In genomic region chr17:25893975-25894617, GRCm38 (mm10) we compare ENCODE assay signal across 9 mouse cellular contexts. TPM values are rescaled to one million over a fixed set of nuclear protein-coding genes. Genes with fewer than 3 reads are reported as not detected.
DNase-seq lines count a peak whose midpoint lies in the region; ATAC-seq and TF ChIP-seq lines count a peak whose summit lies in the region.
"Had no signal": no experiment of that assay in that cellular context is flagged by ENCODE, and none has a peak within 500 bp of the region (broad histone marks: within the 10 kb centered on the region; RNA-seq: fewer than 3 reads in every experiment).

No protein-coding gene starts in this region.

- peak; percentile 99 for TF ChIP-seq CTCF in bone marrow, adult 2 months (IDR thresholded peaks at IDR 0.05; ENCODE audit: control insufficient read depth, insufficient read depth, low read length)

- TF ChIP-seq POLR2A in bone marrow, adult 2 months (IDR thresholded peaks at IDR 0.05; ENCODE audit: borderline replicate concordance, control insufficient read depth, low read depth, low read length): no peak

- peaks cover 16% of the 10 kb centered on the region for H3K36me3 ChIP-seq in embryonic facial prominence, embryonic 15.5 days
- peaks cover 20% of the 10 kb centered on the region for H3K36me3 ChIP-seq in hindbrain, embryonic 10.5 days

- no peak overlapping the region for H3K27ac ChIP-seq in bone marrow, adult 2 months (ENCODE audit: control insufficient read depth, insufficient read depth, low read depth, low read length, poor library complexity)
- no peak overlapping the region for H3K27ac ChIP-seq in embryonic facial prominence, embryonic 15.5 days (replicated peaks)
- peak overlapping the region; percentile 77 for H3K27ac ChIP-seq in hindbrain, embryonic 10.5 days
- H3K27ac ChIP-seq: macrophage had no signal

- peak; percentile 76 for ATAC-seq in embryonic facial prominence, embryonic 15.5 days (ENCODE audit: insufficient number of reproducible peaks, low FRiP score, low TSS enrichment, low read depth)

- no peaks in the 10 kb centered on the region for H3K4me1 ChIP-seq in bone marrow, adult 2 months (ENCODE audit: control insufficient read depth, insufficient read depth, low read length)
- 0 out of 2 replicates have a peak, but pooled peaks cover 12% of the 10 kb centered on the region for H3K4me1 ChIP-seq in embryonic facial prominence, embryonic 15.5 days
- H3K4me1 ChIP-seq in hindbrain, embryonic 10.5 days (replicated peaks): peaks cover 25% of the 10 kb centered on the region

- 33% methylated on average over 2 of the region's 2 CpGs for WGBS in bone marrow, adult 2 months
- WGBS in embryonic facial prominence, embryonic 15.5 days: 26% methylated on average over 2 of the region's 2 CpGs
- 24% methylated on average over 2 of the region's 2 CpGs for WGBS in hindbrain, embryonic 10.5 days

- H3K4me2 ChIP-seq in embryonic facial prominence, embryonic 15.5 days (replicated peaks): no peak overlapping the region

- no peaks in the 10 kb centered on the region for H3K27me3 ChIP-seq in embryonic facial prominence, embryonic 15.5 days
- no peaks in the 10 kb centered on the region for H3K27me3 ChIP-seq in hindbrain, embryonic 10.5 days (ENCODE audit: insufficient read depth, poor library complexity, severe bottlenecking)

- H3K4me3 ChIP-seq in bone marrow, adult 2 months (replicated peaks; ENCODE audit: control insufficient read depth, low read depth, low read length): no peak overlapping the region
- H3K4me3 ChIP-seq in embryonic facial prominence, embryonic 15.5 days (replicated peaks): no peak overlapping the region
- no peak overlapping the region for H3K4me3 ChIP-seq in hindbrain, embryonic 10.5 days

- H3K9ac ChIP-seq in embryonic facial prominence, embryonic 15.5 days: no peak overlapping the region

- peak; percentile 71 for DNase-seq in heart, adult 18-20 months
- no peak for DNase-seq in heart, postnatal 25 days (ENCODE audit: low spot score)
- peak; percentile 71 for DNase-seq in hindbrain, embryonic 10.5 days (ENCODE audit: low spot score)
- peak; percentile 56 to 71 for DNase-seq in left cerebral cortex, postnatal 10 days (ENCODE audit: extremely low spot score in 1 of 2, low spot score in 2 of 2)
- DNase-seq in mesoderm, embryonic 11.5 days (ENCODE audit: low read depth, low spot score): peak; percentile 79
- peak; percentile 49 for DNase-seq in skeletal muscle tissue, adult 2 months (ENCODE audit: low read depth, low spot score)

- H3K9me3 ChIP-seq in embryonic facial prominence, embryonic 15.5 days (replicated peaks): no peaks in the 10 kb centered on the region
- no peaks in the 10 kb centered on the region for H3K9me3 ChIP-seq in hindbrain, embryonic 10.5 days

- intact Hi-C loops in heart, postnatal 25 days (cut with DNase I): loop anchor here (1.0 to 10.0 kb wide), 5 partner anchors 19 to 198 kb away; partner anchors contain the start of genes Decr2, Nhlrc4 and Pigq
- intact Hi-C loops in left cerebral cortex, postnatal 10 days (cut with DNase I): loop anchor here (5.0 kb wide), 1 partner anchor 93 kb away; the partner anchor contains the start of gene Capn15

RNA-seq across cellular contexts. Expression of gene Wfikkn1, which starts 13.4 kb away (rescaled TPM):
- total RNA-seq in heart, adult 18-20 months (2021): under 1 TPM; 0.21 to 0.50 TPM
- total RNA-seq in heart, postnatal 25 days (2021): under 1 TPM; 0.45 to 0.75 TPM
- 1.6 and 2.2 TPM in 2 replicates for polyA plus RNA-seq in bone marrow, adult 2 months (2011; ENCODE audit: insufficient read depth, insufficient read length, low replicate concordance, missing spikeins)
- 0.62 and 0.83 TPM in 2 replicates for polyA plus RNA-seq in embryonic facial prominence, embryonic 15.5 days (2015; fragmentation: Nextera tagmentation; extraction: Ambion mirVana)
- 5.8 and 26.3 TPM in 2 replicates for polyA plus RNA-seq in hindbrain, embryonic 10.5 days (2016; fragmentation: Nextera tagmentation; extraction: Ambion mirVana)
- total RNA-seq in left cerebral cortex, postnatal 10 days (2021): 1 to 10 TPM in 1 of 2 experiments, under 1 TPM in 1; 0.63 to 1.4 TPM

RNA-seq across cellular contexts. Expression of gene Mettl26, which starts 19.2 kb away (rescaled TPM):
- total RNA-seq in heart, adult 18-20 months (2021): 10 to 100 TPM; 11.8 to 15.2 TPM
- 10 to 100 TPM; 13.6 to 14.4 TPM for total RNA-seq in heart, postnatal 25 days (2021)
- 25.6 and 30.0 TPM in 2 replicates for polyA plus RNA-seq in bone marrow, adult 2 months (2011; ENCODE audit: insufficient read depth, insufficient read length, low replicate concordance, missing spikeins)
- polyA plus RNA-seq in embryonic facial prominence, embryonic 15.5 days (2015; fragmentation: Nextera tagmentation; extraction: Ambion mirVana): 49.6 and 51.8 TPM in 2 replicates
- polyA plus RNA-seq in hindbrain, embryonic 10.5 days (2016; fragmentation: Nextera tagmentation; extraction: Ambion mirVana): 69.9 and 73.9 TPM in 2 replicates
- 10 to 100 TPM; 34.8 to 36.0 TPM for total RNA-seq in left cerebral cortex, postnatal 10 days (2021)

RNA-seq across cellular contexts. Expression of gene Rab40c, which starts 25.4 kb away (rescaled TPM):
- 10 to 100 TPM; 14.5 to 15.3 TPM for total RNA-seq in heart, adult 18-20 months (2021)
- total RNA-seq in heart, postnatal 25 days (2021): 10 to 100 TPM; 17.0 to 17.4 TPM
- polyA plus RNA-seq in bone marrow, adult 2 months (2011; ENCODE audit: insufficient read depth, insufficient read length, low replicate concordance, missing spikeins): 5.0 and 6.9 TPM in 2 replicates
- polyA plus RNA-seq in embryonic facial prominence, embryonic 15.5 days (2015; fragmentation: Nextera tagmentation; extraction: Ambion mirVana): 35.8 and 38.9 TPM in 2 replicates
- 33.4 and 43.4 TPM in 2 replicates for polyA plus RNA-seq in hindbrain, embryonic 10.5 days (2016; fragmentation: Nextera tagmentation; extraction: Ambion mirVana)
- 10 to 100 TPM; 46.2 to 53.4 TPM for total RNA-seq in left cerebral cortex, postnatal 10 days (2021)

RNA-seq across cellular contexts. Expression of gene Mcrip2, which starts 25.5 kb away (rescaled TPM):
- 100 to 1,000 TPM; 283 to 318 TPM for total RNA-seq in heart, adult 18-20 months (2021)
- 100 to 1,000 TPM; 261 to 270 TPM for total RNA-seq in heart, postnatal 25 days (2021)
- 6.8 and 12.7 TPM in 2 replicates for polyA plus RNA-seq in bone marrow, adult 2 months (2011; ENCODE audit: insufficient read depth, insufficient read length, low replicate concordance, missing spikeins)
- polyA plus RNA-seq in embryonic facial prominence, embryonic 15.5 days (2015; fragmentation: Nextera tagmentation; extraction: Ambion mirVana): 13.4 and 15.7 TPM in 2 replicates
- 10.6 and 14.7 TPM in 2 replicates for polyA plus RNA-seq in hindbrain, embryonic 10.5 days (2016; fragmentation: Nextera tagmentation; extraction: Ambion mirVana)
- total RNA-seq in left cerebral cortex, postnatal 10 days (2021): 10 to 100 TPM; 27.7 to 31.4 TPM

RNA-seq across cellular contexts. Expression of gene Wdr90, which starts 32.8 kb away (rescaled TPM):
- total RNA-seq in heart, adult 18-20 months (2021): 1 to 10 TPM; 1.0 to 2.3 TPM
- 1 to 10 TPM; 2.8 to 2.9 TPM for total RNA-seq in heart, postnatal 25 days (2021)
- polyA plus RNA-seq in bone marrow, adult 2 months (2011; ENCODE audit: insufficient read depth, insufficient read length, low replicate concordance, missing spikeins): 31.1 and 62.0 TPM in 2 replicates
- polyA plus RNA-seq in embryonic facial prominence, embryonic 15.5 days (2015; fragmentation: Nextera tagmentation; extraction: Ambion mirVana): 21.5 and 32.1 TPM in 2 replicates
- 46.0 and 54.4 TPM in 2 replicates for polyA plus RNA-seq in hindbrain, embryonic 10.5 days (2016; fragmentation: Nextera tagmentation; extraction: Ambion mirVana)
- total RNA-seq in left cerebral cortex, postnatal 10 days (2021): 10 to 100 TPM; 34.0 to 35.6 TPM
